Mouse (Mus musculus): Measurements from ENCODE around the gene Tlx2.

DNA sequence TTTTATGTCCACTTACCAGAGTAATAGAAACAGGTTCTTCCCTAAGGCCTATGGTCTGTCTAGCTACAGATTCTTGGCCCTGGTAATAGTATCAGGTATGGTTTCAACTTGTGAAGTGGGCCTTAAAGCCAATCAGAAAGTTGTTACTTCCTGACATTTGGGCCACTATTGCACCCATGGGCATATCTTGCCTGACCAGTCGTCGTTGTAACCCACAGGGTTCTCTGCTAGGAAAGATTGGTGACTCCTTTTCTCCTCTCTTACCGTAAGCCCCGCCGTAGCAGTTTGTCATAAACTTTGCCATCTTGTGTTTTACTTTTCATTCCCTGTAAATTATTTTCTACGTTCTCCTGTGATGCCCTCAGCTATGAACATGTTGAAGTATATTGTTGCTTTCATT is 50.0 kb downstream of the Tlx2 start:
- TF ChIP-seq CTCF (IDR thresholded peaks at IDR 0.05; ENCODE audit: borderline replicate concordance, extremely low read depth, insufficient read depth, insufficient read length) (no peak), POLR2A (IDR thresholded peaks at IDR 0.05; ENCODE audit: borderline replicate concordance, extremely low read depth, insufficient read depth, insufficient read length, poor library complexity, severe bottlenecking) (no peak)
